Mouse (Mus musculus): ENCODE data around the gene Prr12. TPM values are rescaled to one million over a fixed set of nuclear protein-coding genes. Genes with fewer than 3 reads are reported as not detected.

The Prr12 gene
- polyA plus RNA-seq, 1 experiment from 2014 or later = 3.4 TPM

DNA sequence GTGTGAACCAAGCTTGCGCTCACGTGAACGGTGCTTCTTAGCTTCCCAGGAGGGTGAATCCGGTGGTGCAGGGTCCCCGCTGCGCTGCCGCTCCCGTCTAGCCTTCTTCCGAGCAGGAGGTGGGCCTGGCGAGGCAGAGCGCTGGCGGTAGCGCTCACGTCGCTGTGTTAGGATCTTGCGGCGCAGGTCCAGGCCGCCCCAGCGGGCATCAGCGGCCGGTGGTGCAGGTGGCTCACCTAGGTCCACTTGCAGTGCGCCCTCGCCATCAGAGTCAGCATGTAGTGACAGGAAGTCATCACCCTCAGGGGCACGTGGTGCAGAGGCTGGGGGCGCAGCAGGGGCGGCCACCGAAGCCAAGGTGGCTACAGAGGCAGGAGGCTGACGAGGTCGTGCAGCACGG lies 44.8 kb downstream of the Prr12 start:
- Histone ChIP-seq H3K27ac (replicated peaks) (no peak overlapping the region), H3K36me3 (ENCODE audit: control insufficient read depth, insufficient read depth, low read length) (peaks cover 52% of the 10 kb centered on the region), H3K9ac (ENCODE audit: low read length) (no peak overlapping the region), H3K4me2 (replicated peaks; ENCODE audit: low read depth) (no peak overlapping the region), H3K9me3 (ENCODE audit: control insufficient read depth, low read length) (no peaks in the 10 kb centered on the region), H3K4me3 (ENCODE audit: low read depth, low read length) (no peak overlapping the region), H3K27me3 (ENCODE audit: control insufficient read depth, insufficient read depth, low read length) (no peaks in the 10 kb centered on the region), H3K4me1 (replicated peaks; ENCODE audit: control insufficient read depth, insufficient read depth) (no peaks in the 10 kb centered on the region)
- WGBS = 93% methylated on average over 30 of the region's 30 CpGs
- DNase-seq (ENCODE audit: low spot score) (no peak), ATAC-seq (ENCODE audit: low FRiP score, low TSS enrichment) (no peak)
- TF ChIP-seq CTCF (IDR thresholded peaks at IDR 0.05; ENCODE audit: low read depth) (no peak), EP300 (optimal IDR thresholded peaks at IDR 0.05) (no peak)

DNA sequence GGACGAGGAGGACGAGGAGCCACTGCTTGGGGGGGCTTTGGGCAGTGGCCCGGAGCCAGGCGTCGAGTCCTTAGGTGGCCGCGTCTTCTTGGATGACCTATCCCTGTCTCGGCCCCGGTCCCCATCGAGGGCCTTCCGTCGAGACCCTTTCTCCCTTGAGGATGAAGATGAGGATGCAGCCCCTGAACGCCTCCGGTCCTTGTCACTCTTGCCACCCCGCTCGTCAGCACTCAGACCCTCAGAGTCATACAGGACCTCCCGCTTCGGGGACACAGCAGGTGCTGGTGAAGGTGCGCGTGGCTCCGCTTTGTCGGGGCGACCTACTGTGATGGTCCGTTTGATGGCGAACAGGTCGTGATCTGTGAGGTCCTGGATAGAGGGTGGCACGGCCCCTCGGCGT lies 45.5 kb downstream of the Prr12 start:
- Histone ChIP-seq H3K9me3 (ENCODE audit: control insufficient read depth, low read length) (no peaks in the 10 kb centered on the region), H3K4me1 (replicated peaks; ENCODE audit: control insufficient read depth, insufficient read depth) (no peaks in the 10 kb centered on the region), H3K27me3 (ENCODE audit: control insufficient read depth, insufficient read depth, low read length) (no peaks in the 10 kb centered on the region), H3K36me3 (ENCODE audit: control insufficient read depth, insufficient read depth, low read length) (peaks cover 54% of the 10 kb centered on the region), H3K4me2 (replicated peaks; ENCODE audit: low read depth) (no peak overlapping the region), H3K9ac (ENCODE audit: low read length) (no peak overlapping the region), H3K4me3 (ENCODE audit: low read depth, low read length) (no peak overlapping the region), H3K27ac (replicated peaks) (no peak overlapping the region)
- ATAC-seq (ENCODE audit: low FRiP score, low TSS enrichment) (no peak), DNase-seq (ENCODE audit: low spot score) (no peak)
- WGBS = 93% methylated on average over 29 of the region's 29 CpGs
- TF ChIP-seq EP300 (optimal IDR thresholded peaks at IDR 0.05) (no peak), CTCF (IDR thresholded peaks at IDR 0.05; ENCODE audit: low read depth) (no peak)

DNA sequence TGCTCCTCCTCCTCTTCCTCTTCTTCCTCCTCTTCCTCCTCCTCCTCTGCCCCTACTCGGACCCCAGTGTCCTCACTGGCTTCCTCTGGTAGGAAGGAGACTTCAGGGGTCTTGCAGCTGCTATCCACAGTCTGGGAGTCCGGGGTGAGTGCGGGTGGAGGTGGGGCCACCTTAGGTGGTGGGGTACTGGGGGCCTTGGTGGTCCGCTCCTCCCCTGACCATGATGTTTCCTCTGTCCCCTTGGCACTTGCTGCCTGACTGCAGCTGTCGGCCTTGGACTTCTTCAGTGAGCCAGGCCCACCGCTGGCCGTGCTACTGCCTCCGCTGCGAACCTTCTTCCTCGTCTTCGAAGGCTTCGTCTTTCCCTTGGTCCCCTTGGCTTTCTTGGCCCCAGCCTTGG lies 46.2 kb downstream of the Prr12 start:
- DNase-seq (ENCODE audit: low spot score) (no peak), ATAC-seq (ENCODE audit: low FRiP score, low TSS enrichment) (no peak)
- Histone ChIP-seq H3K27ac (replicated peaks) (no peak overlapping the region), H3K4me1 (replicated peaks; ENCODE audit: control insufficient read depth, insufficient read depth) (no peaks in the 10 kb centered on the region), H3K36me3 (ENCODE audit: control insufficient read depth, insufficient read depth, low read length) (peaks cover 57% of the 10 kb centered on the region), H3K4me2 (replicated peaks; ENCODE audit: low read depth) (no peak overlapping the region), H3K9me3 (ENCODE audit: control insufficient read depth, low read length) (no peaks in the 10 kb centered on the region), H3K4me3 (ENCODE audit: low read depth, low read length) (no peak overlapping the region), H3K9ac (ENCODE audit: low read length) (no peak overlapping the region), H3K27me3 (ENCODE audit: control insufficient read depth, insufficient read depth, low read length) (no peaks in the 10 kb centered on the region)
- TF ChIP-seq CTCF (IDR thresholded peaks at IDR 0.05; ENCODE audit: low read depth) = no peak
- WGBS = 92% methylated on average over 12 of the region's 12 CpGs

DNA sequence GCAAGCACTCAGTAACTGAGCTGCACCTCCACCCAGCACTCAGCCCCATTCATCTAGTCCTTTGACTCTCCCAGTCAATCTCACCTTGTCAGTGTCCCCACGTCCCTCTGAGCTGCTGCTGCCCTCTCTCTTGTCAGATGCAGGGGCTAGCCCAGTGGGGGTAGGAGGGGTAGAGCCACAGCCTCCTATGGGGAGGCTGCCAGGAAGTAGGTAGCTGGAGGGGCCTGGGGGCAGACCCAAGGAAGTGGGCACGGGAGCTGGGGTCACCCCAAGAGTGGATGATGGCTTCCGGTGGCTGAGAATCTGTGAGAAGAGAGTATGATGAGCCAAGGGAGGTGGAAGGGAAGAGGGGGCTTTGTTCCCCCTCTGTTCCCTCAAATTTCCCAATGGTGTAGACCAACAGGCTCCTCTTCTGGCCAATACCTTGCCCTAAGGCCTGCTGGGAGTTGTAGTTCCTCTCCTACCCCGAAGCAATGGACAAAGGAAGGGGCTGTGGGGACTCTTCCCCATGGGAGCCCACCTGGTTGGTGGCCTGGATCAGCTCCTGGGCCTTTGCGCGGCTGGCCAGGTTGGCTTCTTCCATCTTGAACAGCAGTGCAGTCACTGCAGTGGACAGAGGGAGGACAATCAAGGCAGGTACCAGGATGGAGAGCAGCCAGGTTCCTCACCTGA lies 47.2 kb downstream of the Prr12 start:
- ATAC-seq (ENCODE audit: low FRiP score, low TSS enrichment) (no peak), DNase-seq (ENCODE audit: low spot score) (no peak)
- TF ChIP-seq CTCF (IDR thresholded peaks at IDR 0.05; ENCODE audit: low read depth) = no peak
- no peak for TF ChIP-seq EP300 (optimal IDR thresholded peaks at IDR 0.05)
- Histone ChIP-seq H3K27me3 (ENCODE audit: control insufficient read depth, insufficient read depth, low read length) (no peaks in the 10 kb centered on the region), H3K4me1 (replicated peaks; ENCODE audit: control insufficient read depth, insufficient read depth) (no peaks in the 10 kb centered on the region), H3K27ac (replicated peaks) (no peak overlapping the region), H3K4me3 (ENCODE audit: low read depth, low read length) (no peak overlapping the region), H3K4me2 (replicated peaks; ENCODE audit: low read depth) (no peak overlapping the region), H3K9ac (ENCODE audit: low read length) (no peak overlapping the region), H3K9me3 (ENCODE audit: control insufficient read depth, low read length) (no peaks in the 10 kb centered on the region), H3K36me3 (ENCODE audit: control insufficient read depth, insufficient read depth, low read length) (peaks cover 61% of the 10 kb centered on the region)
- 93% methylated on average over 6 of the region's 6 CpGs for WGBS

DNA sequence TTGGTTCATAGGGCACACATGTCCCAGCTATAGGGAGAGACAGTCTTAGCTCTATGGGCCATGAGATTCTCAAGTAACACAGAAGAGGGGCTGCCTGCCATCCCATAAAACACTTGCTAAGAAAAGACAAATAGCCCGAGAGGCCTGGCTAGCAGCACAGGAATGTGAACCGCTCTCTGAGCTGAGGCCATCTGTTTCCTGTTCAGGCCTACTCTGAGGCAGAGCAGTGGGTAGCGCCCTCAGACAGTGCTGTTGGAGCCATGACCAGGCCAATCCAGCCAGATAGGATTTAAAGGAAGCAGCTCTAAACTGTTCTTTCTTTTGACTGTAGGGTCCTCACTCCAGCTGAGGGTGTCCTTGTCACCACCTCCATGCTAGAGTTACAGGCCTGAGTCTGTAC lies 48.1 kb downstream of the Prr12 start:
- no peak overlapping the region for H3K4me3 ChIP-seq (ENCODE audit: low read depth, low read length)
- ATAC-seq (ENCODE audit: low FRiP score, low TSS enrichment) = no peak
- H3K27me3 ChIP-seq (ENCODE audit: control insufficient read depth, insufficient read depth, low read length) = no peaks in the 10 kb centered on the region
- no peak for DNase-seq (ENCODE audit: low spot score)
- 0 out of 2 replicates have a peak, but pooled peaks cover under 1% of the 10 kb centered on the region for H3K4me1 ChIP-seq (replicated peaks; ENCODE audit: control insufficient read depth, insufficient read depth)
- H3K9me3 ChIP-seq (ENCODE audit: control insufficient read depth, low read length) = no peaks in the 10 kb centered on the region
- no peak overlapping the region for H3K27ac ChIP-seq (replicated peaks)
- H3K36me3 ChIP-seq (ENCODE audit: control insufficient read depth, insufficient read depth, low read length) = peaks cover 58% of the 10 kb centered on the region
- no peak overlapping the region for H3K9ac ChIP-seq (ENCODE audit: low read length)
- WGBS = 55% methylated on average over 3 of the region's 3 CpGs
- H3K4me2 ChIP-seq (replicated peaks; ENCODE audit: low read depth) = no peak overlapping the region
- TF ChIP-seq EP300 (optimal IDR thresholded peaks at IDR 0.05) (no peak), CTCF (IDR thresholded peaks at IDR 0.05; ENCODE audit: low read depth) (no peak)

DNA sequence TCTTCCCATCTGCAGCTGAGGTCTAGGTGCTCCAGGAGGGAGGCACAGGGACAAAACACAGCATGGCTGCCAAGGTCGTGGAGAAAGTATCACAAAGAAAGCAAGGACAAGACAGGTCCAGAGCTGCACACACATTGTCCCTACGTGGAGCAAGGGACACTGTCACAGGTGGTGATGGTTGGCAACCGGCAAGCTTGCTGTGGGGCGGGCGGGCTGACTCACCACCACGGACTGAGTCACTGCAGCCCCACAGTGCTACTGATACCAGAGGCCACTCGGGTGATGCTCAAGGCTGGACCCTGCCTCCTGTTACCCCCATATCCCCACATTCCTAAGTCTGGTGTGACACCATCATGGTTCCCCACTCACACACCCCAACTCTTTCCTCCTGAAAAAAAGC lies 50.2 kb downstream of the Prr12 start:
- Histone ChIP-seq H3K27ac (replicated peaks) (no peak overlapping the region), H3K4me1 (replicated peaks; ENCODE audit: control insufficient read depth, insufficient read depth) (0 out of 2 replicates have a peak, but pooled peaks cover 4% of the 10 kb centered on the region), H3K4me2 (replicated peaks; ENCODE audit: low read depth) (no peak overlapping the region), H3K9ac (ENCODE audit: low read length) (no peak overlapping the region), H3K4me3 (ENCODE audit: low read depth, low read length) (no peak overlapping the region), H3K36me3 (ENCODE audit: control insufficient read depth, insufficient read depth, low read length) (peaks cover 47% of the 10 kb centered on the region), H3K27me3 (ENCODE audit: control insufficient read depth, insufficient read depth, low read length) (no peaks in the 10 kb centered on the region), H3K9me3 (ENCODE audit: control insufficient read depth, low read length) (no peaks in the 10 kb centered on the region)
- ATAC-seq (ENCODE audit: low FRiP score, low TSS enrichment) = no peak
- no peak for TF ChIP-seq EP300 (optimal IDR thresholded peaks at IDR 0.05)
- no peak for TF ChIP-seq CTCF (IDR thresholded peaks at IDR 0.05; ENCODE audit: low read depth)
- 59% methylated on average over 7 of the region's 7 CpGs for WGBS
- DNase-seq (ENCODE audit: low spot score) = no peak

Measured in stomach, postnatal 0 days (tissue).